ENCODE assay signal across 19 mouse cellular contexts in the genomic region with DNA sequence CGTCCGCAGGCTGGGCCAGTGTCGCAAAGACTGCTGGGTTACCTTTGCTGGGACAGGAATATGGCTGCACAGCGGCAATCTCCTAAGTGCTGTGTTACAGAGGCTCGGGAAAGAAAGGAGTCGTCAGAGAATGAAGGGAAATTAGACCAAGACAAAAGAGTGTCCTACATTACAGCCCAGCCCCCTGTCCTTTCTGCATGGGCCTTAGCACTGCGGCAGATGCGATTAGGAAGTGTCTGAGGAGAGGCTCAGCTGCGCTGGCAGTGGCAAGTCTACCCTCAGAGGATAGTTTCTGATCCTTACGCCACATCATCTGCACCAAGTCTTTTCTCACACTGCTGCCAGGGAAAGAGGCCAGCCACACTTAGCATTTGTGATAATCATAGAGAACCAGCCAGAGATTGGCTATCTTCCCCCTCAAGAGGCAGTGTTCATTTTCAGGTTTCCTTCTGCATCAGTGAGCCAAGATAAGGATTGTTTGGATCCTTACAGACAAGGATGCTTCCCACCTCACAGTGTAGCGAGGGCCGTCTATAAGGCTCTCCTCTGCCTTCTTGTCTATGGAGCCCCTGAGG. TPM values are rescaled to one million over a fixed set of nuclear protein-coding genes. Genes with fewer than 3 reads are reported as not detected.
DNase-seq lines count a peak whose midpoint lies in the region; ATAC-seq and TF ChIP-seq lines count a peak whose summit lies in the region.
"Had no signal": no experiment of that assay in that cellular context is flagged by ENCODE, and none has a peak within 500 bp of the region (broad histone marks: within the 10 kb centered on the region; RNA-seq: fewer than 3 reads in every experiment).

No protein-coding gene starts in this region.

- H3K4me3 ChIP-seq in left cerebral cortex, adult 2 months = no peak overlapping the region
- no peak overlapping the region for H3K4me3 ChIP-seq in hindbrain, embryonic 16.5 days (ENCODE audit: low read length)
- H3K4me3 ChIP-seq: limb, embryonic 13.5 days; neural tube, embryonic 15.5 days had no signal

- peak; percentile 75 for ATAC-seq in frontal cortex, adult (ENCODE audit: low TSS enrichment)
- ATAC-seq in hindbrain, embryonic 16.5 days = peak; percentile 38; the same call in 1 of the 2 replicates

- TF ChIP-seq CTCF in left cerebral cortex, adult 2 months (IDR thresholded peaks at IDR 0.05) = no peak

- WGBS in hindbrain, embryonic 16.5 days = 61% methylated on average over 12 of the region's 12 CpGs

- DNase-seq in frontal cortex, postnatal 10 days (ENCODE audit: low spot score in 2 of 2) = no peak
- no peak for DNase-seq in left cerebral cortex, adult 2 months (ENCODE audit: extremely low spot score in 1 of 2, low spot score in 2 of 2)
- DNase-seq in left cerebral cortex, adult 11 months (ENCODE audit: low spot score) = no peak
- DNase-seq in brain, adult 2 months (ENCODE audit: low read depth, low spot score) = peak; percentile 77
- DNase-seq in gastrocnemius, adult 8-10 months (ENCODE audit: low spot score in 2 of 2) = no peak
- DNase-seq in thymus, adult 18-20 months = no peak
- DNase-seq: adrenal gland, postnatal 14 days; layer of hippocampus, adult 9-11 months had no signal

- no peaks in the 10 kb centered on the region for H3K4me1 ChIP-seq in hindbrain, embryonic 16.5 days (ENCODE audit: control insufficient read depth, insufficient read depth, low read depth, low read length)
- H3K4me1 ChIP-seq: neural tube, embryonic 15.5 days had no signal

- peak overlapping the region; percentile 56; the same call in 1 of the 2 replicates for H3K27ac ChIP-seq in left cerebral cortex, adult 2 months
- H3K27ac ChIP-seq in hindbrain, embryonic 16.5 days (ENCODE audit: low read depth, low read length) = no peak overlapping the region
- H3K27ac ChIP-seq: limb, embryonic 13.5 days; macrophage; neural tube, embryonic 15.5 days had no signal

- no peaks in the 10 kb centered on the region for H3K9me3 ChIP-seq in hindbrain, embryonic 16.5 days (ENCODE audit: control insufficient read depth, low read length)
- H3K9me3 ChIP-seq: limb, embryonic 13.5 days; neural tube, embryonic 15.5 days had no signal

- intact Hi-C loops in left cerebral cortex, adult 2 months (cut with DNase I) = no loop called here

- no peak overlapping the region for H3K9ac ChIP-seq in hindbrain, embryonic 16.5 days (ENCODE audit: low read depth, low read length)
- H3K9ac ChIP-seq: limb, embryonic 13.5 days; neural tube, embryonic 15.5 days had no signal

- no peak overlapping the region for H3K4me2 ChIP-seq in hindbrain, embryonic 16.5 days (ENCODE audit: low read length)
- H3K4me2 ChIP-seq: limb, embryonic 13.5 days; neural tube, embryonic 15.5 days had no signal

- H3K36me3 ChIP-seq in hindbrain, embryonic 16.5 days (ENCODE audit: control insufficient read depth, insufficient read depth, low read length) = peaks cover 41% of the 10 kb centered on the region
- H3K36me3 ChIP-seq: limb, embryonic 13.5 days had no signal

- no peaks in the 10 kb centered on the region for H3K27me3 ChIP-seq in hindbrain, embryonic 16.5 days (replicated peaks; ENCODE audit: control insufficient read depth, insufficient read depth, low read length)
- H3K27me3 ChIP-seq: neural tube, embryonic 15.5 days had no signal

RNA-seq across cellular contexts. Expression of a gene that starts 17.0 kb away (rescaled TPM):
- total RNA-seq in left cerebral cortex, adult 2 months (2021) = not detected
- polyA plus RNA-seq in hindbrain, embryonic 16.5 days (2015; fragmentation: Nextera tagmentation; extraction: Ambion mirVana) = not detected in 2 replicates
- not detected for total RNA-seq in gastrocnemius, adult 8-10 months (2022)
- total RNA-seq: adrenal gland, postnatal 14 days; ES-E14; heart, adult 8-10 months had no signal
- polyA plus RNA-seq: C2C12; cortical plate, adult 2 months; kidney, embryonic 16.5 days; limb, embryonic 13.5 days; liver, embryonic 16.5 days; macrophage; neural tube, embryonic 15.5 days had no signal

RNA-seq across cellular contexts. Expression of a gene that starts 33.5 kb away (rescaled TPM):
- 10 to 100 TPM; 30.0 to 32.8 TPM for total RNA-seq in left cerebral cortex, adult 2 months (2021)
- 17.5 and 18.7 TPM in 2 replicates for polyA plus RNA-seq in hindbrain, embryonic 16.5 days (2015; fragmentation: Nextera tagmentation; extraction: Ambion mirVana)
- 100 to 1,000 TPM; 206 to 278 (median 246) TPM for total RNA-seq in gastrocnemius, adult 8-10 months (2022)

Comparison
In these comparisons a context has a peak if more than half of its experiments do, and no peak if none do; other contexts are left out.
1. RNA of a gene that starts 33.5 kb away (total RNA-seq): 206 to 278 TPM in gastrocnemius, adult 8-10 months; 30.0 to 32.8 TPM in left cerebral cortex, adult 2 months; every median in the first group is over 4 times any median in the second.